Mouse (Mus musculus) A20 (cell line): ENCODE measurements around the gene Vmn2r65.

Source experiments
- DNase-seq: peaks from one replicate; pipeline ENCODE4 v3.0.0-alpha.2; 2011; ENCODE audit warnings: low read depth, low spot score

The Vmn2r65 gene

GRCm38 (mm10) chr7:84964015-84964414 lies at the start of gene Vmn2r65:
Gene Vmn2r65, minus strand, starts transcription at chr7:84964115.
- no peak for DNase-seq

GRCm38 (mm10) chr7:85012168-85012567 lies 48.3 kb upstream of the Vmn2r65 start, which contains the start of gene Vmn2r66:
Gene Vmn2r66, minus strand, starts transcription at chr7:85012268.
- no peak for DNase-seq

DNA sequence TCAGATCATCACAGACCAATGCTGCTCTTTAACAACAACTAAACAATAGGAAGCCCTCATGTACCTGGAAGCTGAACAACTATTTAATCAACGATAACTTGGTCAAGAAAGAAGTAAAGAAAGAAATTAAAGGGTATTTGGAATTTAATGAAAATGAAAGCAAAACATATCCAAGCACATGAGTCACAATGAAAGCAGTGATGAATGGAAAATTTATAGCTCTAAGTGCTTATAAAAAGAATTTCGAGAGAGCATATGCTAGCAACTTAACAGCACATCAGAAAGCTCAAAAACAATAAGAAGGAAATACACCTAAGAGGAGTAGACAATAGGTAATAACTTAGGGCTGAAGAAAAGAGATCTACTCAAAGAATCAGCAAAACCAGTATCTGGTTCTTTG lies 32.8 kb upstream of the Vmn2r65 start:
- no peak for DNase-seq
